Mouse (Mus musculus): ENCODE results near the gene Lep. TPM values are rescaled to one million over a fixed set of nuclear protein-coding genes. Genes with fewer than 3 reads are reported as not detected.

Gene Lep
- polyA plus RNA-seq, 1 experiment = 1.4 TPM

DNA sequence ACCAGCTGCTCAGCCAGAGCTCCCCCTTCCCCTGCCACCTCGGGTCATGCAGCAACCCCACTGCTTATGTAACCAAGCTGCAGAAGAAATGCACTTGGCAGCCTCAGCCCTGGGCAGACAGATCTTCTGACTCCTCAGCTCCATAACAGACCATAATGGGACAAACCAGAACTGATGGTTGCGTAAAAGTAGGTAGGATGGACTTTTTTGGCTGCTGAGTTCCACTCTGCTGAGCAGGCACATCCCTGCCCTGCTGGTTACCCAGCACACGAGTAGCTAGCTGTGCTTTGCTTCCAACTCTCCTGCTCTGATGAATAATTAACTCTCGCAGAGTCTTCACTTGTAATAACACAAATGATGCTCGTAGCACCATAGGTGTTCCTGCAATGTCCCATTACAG lies 10.1 kb upstream of the Lep start:
- peak; percentile 82 for DNase-seq
- WGBS = 34% methylated on average over 5 of the region's 5 CpGs
- no peak for TF ChIP-seq CTCF (conservative IDR thresholded peaks at IDR 0.05; ENCODE audit: insufficient read depth, insufficient read length, low read depth, low read length)
- TF ChIP-seq POLR2A (IDR thresholded peaks at IDR 0.05; ENCODE audit: low read depth, low read length) = no peak
- Histone ChIP-seq H3K4me3 (ENCODE audit: insufficient read depth, low read depth, low read length) (no peak overlapping the region), H3K36me3 (ENCODE audit: control insufficient read depth, insufficient read depth, low read length) (no peaks in the 10 kb centered on the region), H3K4me1 (ENCODE audit: control insufficient read depth, insufficient read depth, low read length) (peaks cover 20% of the 10 kb centered on the region), H3K27ac (ENCODE audit: insufficient read depth, low read depth, low read length) (no peak overlapping the region), H3K27me3 (replicated peaks; ENCODE audit: control insufficient read depth, insufficient read depth, low read length) (no peaks in the 10 kb centered on the region)

DNA sequence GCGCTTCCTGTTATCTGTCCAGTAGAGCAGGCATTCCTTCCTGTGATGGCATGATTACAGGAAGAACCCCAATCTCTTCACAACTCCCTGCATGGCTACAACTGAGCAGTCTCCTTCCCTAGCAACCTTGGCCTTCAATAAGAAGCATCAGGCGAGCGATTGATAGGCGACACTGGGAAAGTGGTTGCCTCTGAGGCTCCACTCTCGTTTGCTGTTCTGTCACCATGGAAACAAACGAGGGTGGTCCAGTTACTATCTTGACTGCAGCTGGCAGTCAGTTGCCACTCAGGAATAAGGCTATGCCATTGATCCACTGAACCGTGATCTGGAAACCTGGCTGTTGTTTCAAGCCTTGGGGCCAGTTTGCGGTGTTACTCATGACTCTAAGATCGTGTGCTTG lies 7.8 kb upstream of the Lep start:
- Histone ChIP-seq H3K27ac (ENCODE audit: insufficient read depth, low read depth, low read length) (no peak overlapping the region), H3K27me3 (replicated peaks; ENCODE audit: control insufficient read depth, insufficient read depth, low read length) (no peaks in the 10 kb centered on the region), H3K4me1 (ENCODE audit: control insufficient read depth, insufficient read depth, low read length) (peaks cover 20% of the 10 kb centered on the region), H3K4me3 (ENCODE audit: insufficient read depth, low read depth, low read length) (no peak overlapping the region), H3K36me3 (ENCODE audit: control insufficient read depth, insufficient read depth, low read length) (no peaks in the 10 kb centered on the region)
- 58% methylated on average over 9 of the region's 9 CpGs for WGBS
- no peak for TF ChIP-seq CTCF (conservative IDR thresholded peaks at IDR 0.05; ENCODE audit: insufficient read depth, insufficient read length, low read depth, low read length)
- no peak for TF ChIP-seq POLR2A (IDR thresholded peaks at IDR 0.05; ENCODE audit: low read depth, low read length)
- peak; percentile 47 for DNase-seq

DNA sequence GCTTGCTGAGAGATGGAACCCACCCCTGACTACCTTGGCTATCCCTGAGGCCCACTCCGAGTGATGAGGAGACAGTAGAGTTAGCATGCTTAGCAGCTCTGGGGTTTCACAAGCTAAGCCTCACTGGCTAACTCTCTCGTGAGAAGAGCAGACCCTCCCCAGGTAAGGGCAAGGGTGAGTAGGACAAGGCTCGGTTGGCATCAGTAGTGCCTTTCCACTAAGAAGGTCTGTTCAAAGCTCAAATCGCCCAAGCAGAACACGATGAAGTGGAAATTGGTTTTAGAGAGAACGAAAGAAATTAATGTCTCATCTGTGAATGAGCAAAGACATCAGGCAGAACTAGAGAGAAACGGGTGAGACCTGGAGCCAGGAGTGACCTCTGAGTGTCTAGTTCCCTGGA lies 6.8 kb upstream of the Lep start:
- H3K4me1 ChIP-seq (ENCODE audit: control insufficient read depth, insufficient read depth, low read length) = peaks cover 20% of the 10 kb centered on the region
- H3K4me3 ChIP-seq (ENCODE audit: insufficient read depth, low read depth, low read length) = no peak overlapping the region
- H3K27me3 ChIP-seq (replicated peaks; ENCODE audit: control insufficient read depth, insufficient read depth, low read length) = no peaks in the 10 kb centered on the region
- H3K27ac ChIP-seq (ENCODE audit: insufficient read depth, low read depth, low read length) = no peak overlapping the region
- WGBS = 44% methylated on average over 7 of the region's 7 CpGs
- TF ChIP-seq POLR2A (IDR thresholded peaks at IDR 0.05; ENCODE audit: low read depth, low read length) (no peak), CTCF (conservative IDR thresholded peaks at IDR 0.05; ENCODE audit: insufficient read depth, insufficient read length, low read depth, low read length) (no peak)
- H3K36me3 ChIP-seq (ENCODE audit: control insufficient read depth, insufficient read depth, low read length) = no peaks in the 10 kb centered on the region
- DNase-seq = peak; percentile 78

DNA sequence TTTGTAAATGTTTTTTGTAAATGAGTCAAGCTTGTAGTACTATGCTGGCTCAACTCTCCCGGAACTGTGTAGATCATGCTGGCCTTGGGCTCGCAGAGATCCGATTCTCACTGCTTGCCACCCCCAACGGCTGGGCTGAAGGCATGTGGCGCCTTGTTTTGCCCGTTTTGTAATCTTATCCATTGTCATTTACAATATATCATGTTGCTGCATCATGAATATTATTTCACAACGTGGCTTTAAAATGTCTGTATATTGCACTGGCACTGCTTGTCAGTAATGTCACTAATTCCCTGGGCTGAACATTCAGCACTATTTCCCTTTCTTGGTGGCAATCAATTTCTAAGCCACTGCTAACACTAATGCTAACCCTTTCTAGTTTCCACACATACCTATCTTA lies 3.6 kb upstream of the Lep start:
- no peak for DNase-seq
- Histone ChIP-seq H3K4me3 (ENCODE audit: insufficient read depth, low read depth, low read length) (no peak overlapping the region), H3K36me3 (ENCODE audit: control insufficient read depth, insufficient read depth, low read length) (no peaks in the 10 kb centered on the region), H3K27ac (ENCODE audit: insufficient read depth, low read depth, low read length) (no peak overlapping the region), H3K27me3 (replicated peaks; ENCODE audit: control insufficient read depth, insufficient read depth, low read length) (no peaks in the 10 kb centered on the region), H3K4me1 (ENCODE audit: control insufficient read depth, insufficient read depth, low read length) (peaks cover 13% of the 10 kb centered on the region; the same call in 1 of the 2 replicates)
- WGBS = 74% methylated on average over 7 of the region's 7 CpGs
- TF ChIP-seq POLR2A (IDR thresholded peaks at IDR 0.05; ENCODE audit: low read depth, low read length) (no peak), CTCF (conservative IDR thresholded peaks at IDR 0.05; ENCODE audit: insufficient read depth, insufficient read length, low read depth, low read length) (no peak)

DNA sequence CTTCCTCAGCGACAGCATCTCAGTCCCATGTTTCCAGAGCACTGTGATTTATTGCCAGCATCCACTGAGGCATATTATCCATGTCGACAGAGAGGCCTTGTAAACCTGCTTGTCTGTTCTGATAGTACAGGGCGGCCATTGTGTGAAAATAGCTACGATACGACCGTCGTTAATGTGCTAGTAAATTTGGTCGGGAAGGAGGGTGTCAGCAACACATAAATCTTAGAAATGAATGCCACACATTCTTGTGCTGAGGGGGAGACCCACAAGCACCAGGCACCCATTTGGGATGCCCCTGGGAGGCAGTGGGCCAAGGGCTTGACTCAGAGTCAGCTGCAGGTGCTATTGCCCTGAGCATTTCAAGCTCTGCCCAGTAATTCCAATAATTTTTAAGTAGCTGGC lies 6.4 kb downstream of the Lep start:
- H3K27ac ChIP-seq (ENCODE audit: insufficient read depth, low read depth, low read length) = no peak overlapping the region
- H3K4me1 ChIP-seq (ENCODE audit: control insufficient read depth, insufficient read depth, low read length) = no peaks in the 10 kb centered on the region; the same call in 1 of the 2 replicates
- WGBS = 22% methylated on average over 8 of the region's 8 CpGs
- peak; percentile 57 for DNase-seq
- no peak for TF ChIP-seq POLR2A (IDR thresholded peaks at IDR 0.05; ENCODE audit: low read depth, low read length)
- no peak for TF ChIP-seq CTCF (conservative IDR thresholded peaks at IDR 0.05; ENCODE audit: insufficient read depth, insufficient read length, low read depth, low read length)
- H3K4me3 ChIP-seq (ENCODE audit: insufficient read depth, low read depth, low read length) = no peak overlapping the region
- H3K36me3 ChIP-seq (ENCODE audit: control insufficient read depth, insufficient read depth, low read length) = no peaks in the 10 kb centered on the region
- no peaks in the 10 kb centered on the region for H3K27me3 ChIP-seq (replicated peaks; ENCODE audit: control insufficient read depth, insufficient read depth, low read length)

DNA sequence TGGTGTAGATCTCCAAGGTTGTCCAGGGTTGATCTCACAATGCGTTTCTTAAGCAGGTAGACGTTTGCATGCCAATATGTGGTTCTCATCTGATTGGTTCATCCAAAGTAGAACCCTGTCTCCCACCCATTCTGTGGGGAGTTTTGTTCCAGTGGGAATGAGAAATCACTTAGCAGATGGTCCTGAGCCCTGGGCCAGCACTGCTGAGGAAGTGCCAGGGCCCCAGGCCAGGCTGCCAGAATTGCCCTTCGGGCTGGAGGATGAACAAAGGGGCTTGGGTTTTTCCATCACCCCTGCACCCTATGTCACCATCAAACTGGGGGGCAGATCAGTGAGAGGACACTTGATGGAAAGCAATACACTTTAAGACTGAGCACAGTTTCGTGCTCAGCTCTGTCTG lies 12.2 kb downstream of the Lep start:
- TF ChIP-seq POLR2A (IDR thresholded peaks at IDR 0.05; ENCODE audit: low read depth, low read length) = no peak
- no peak for TF ChIP-seq CTCF (conservative IDR thresholded peaks at IDR 0.05; ENCODE audit: insufficient read depth, insufficient read length, low read depth, low read length)
- DNase-seq = no peak
- Histone ChIP-seq H3K4me1 (ENCODE audit: control insufficient read depth, insufficient read depth, low read length) (no peaks in the 10 kb centered on the region), H3K4me3 (ENCODE audit: insufficient read depth, low read depth, low read length) (no peak overlapping the region), H3K36me3 (ENCODE audit: control insufficient read depth, insufficient read depth, low read length) (no peaks in the 10 kb centered on the region), H3K27ac (ENCODE audit: insufficient read depth, low read depth, low read length) (no peak overlapping the region), H3K27me3 (replicated peaks; ENCODE audit: control insufficient read depth, insufficient read depth, low read length) (no peaks in the 10 kb centered on the region)
- WGBS = 89% methylated on average over 4 of the region's 4 CpGs

DNA sequence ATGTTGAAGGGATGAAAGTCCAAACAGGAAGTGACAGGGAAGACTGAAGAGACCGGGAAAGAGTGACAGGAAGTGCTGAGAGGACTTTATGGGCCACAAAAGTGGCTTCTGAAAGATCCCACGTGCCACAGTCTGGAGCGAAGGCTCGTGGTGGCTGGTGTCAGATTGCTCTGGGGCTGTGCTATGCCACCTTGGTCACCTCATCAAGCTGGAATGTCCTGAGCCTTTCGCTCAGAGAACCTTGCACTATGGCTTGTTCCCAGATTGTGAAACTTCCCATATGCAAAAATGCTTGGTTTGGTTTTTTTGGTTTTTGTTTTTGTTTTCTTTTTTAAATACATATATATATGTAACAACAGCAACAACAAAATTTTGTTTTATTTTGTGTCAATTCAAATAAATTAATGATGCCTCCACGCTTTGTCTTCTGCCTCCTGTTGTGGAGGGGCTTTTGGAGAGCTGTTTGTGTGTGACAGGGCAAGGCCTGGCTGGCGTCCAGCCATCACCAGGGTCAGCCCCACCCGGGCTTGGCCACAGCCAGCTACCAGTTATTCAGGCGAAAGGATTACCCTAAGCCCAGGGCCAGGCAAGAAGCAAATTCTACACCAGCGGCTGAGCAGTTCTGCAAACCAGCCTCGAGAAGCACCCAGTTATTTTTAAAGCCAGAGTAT lies 13.6 kb downstream of the Lep start:
- Histone ChIP-seq H3K4me1 (ENCODE audit: control insufficient read depth, insufficient read depth, low read length) (no peaks in the 10 kb centered on the region), H3K27ac (ENCODE audit: insufficient read depth, low read depth, low read length) (no peak overlapping the region), H3K4me3 (ENCODE audit: insufficient read depth, low read depth, low read length) (no peak overlapping the region), H3K36me3 (ENCODE audit: control insufficient read depth, insufficient read depth, low read length) (no peaks in the 10 kb centered on the region), H3K27me3 (replicated peaks; ENCODE audit: control insufficient read depth, insufficient read depth, low read length) (no peaks in the 10 kb centered on the region)
- DNase-seq = peak; percentile 14
- TF ChIP-seq CTCF (conservative IDR thresholded peaks at IDR 0.05; ENCODE audit: insufficient read depth, insufficient read length, low read depth, low read length) (no peak), POLR2A (IDR thresholded peaks at IDR 0.05; ENCODE audit: low read depth, low read length) (no peak)
- WGBS = 43% methylated on average over 11 of the region's 11 CpGs
